Mouse (Mus musculus) v-Abl transformed pro-B cells (cell line): ENCODE data around the gene Mllt1.
"Not testable (repeated sequence)": the region's sequence is repeated elsewhere in the genome, so short reads cannot be mapped to it uniquely, and the experiment has no call there.

ENCODE experiments used
- in situ Hi-C, 2 experiments: fragments of 400-800 bp; cut with MboI; formaldehyde crosslinking; loops; one replicate each; pipeline ENCODE4 v1.15.1; 2025; ENCODE audit not compliant: unreplicated experiment in 2 of 2

The Mllt1 gene

GRCm38 (mm10) chr17:56938751-56939150 lies 3.5 kb upstream of the Mllt1 start:
- in situ Hi-C loops: no loop called here

- in situ Hi-C loops: no loop called here
These were observed 1.5 kb upstream of the Mllt1 start for GRCm38 (mm10) chr17:56936731-56937130.

GRCm38 (mm10) chr17:56934545-56935330 lies 477 bp downstream of the Mllt1 start:
- in situ Hi-C loops: no loop called here

- in situ Hi-C loops: no loop called here
These were observed 1.8 kb downstream of the Mllt1 start for GRCm38 (mm10) chr17:56933395-56933794.

GRCm38 (mm10) chr17:56930026-56930425 lies 5.2 kb downstream of the Mllt1 start:
- in situ Hi-C loops: no loop called here

GRCm38 (mm10) chr17:56929530-56929929 lies 5.7 kb downstream of the Mllt1 start:
- in situ Hi-C loops: no loop called here

- in situ Hi-C loops: no loop called here
These were observed 6.1 kb downstream of the Mllt1 start for GRCm38 (mm10) chr17:56929101-56929500.

GRCm38 (mm10) chr17:56925998-56926397 lies 9.2 kb downstream of the Mllt1 start:
- in situ Hi-C loops: no loop called here

- in situ Hi-C loops: no loop called here
These were observed 15.5 kb downstream of the Mllt1 start for GRCm38 (mm10) chr17:56919725-56920124.

- in situ Hi-C loops: no loop called here
These were observed 18.0 kb downstream of the Mllt1 start for GRCm38 (mm10) chr17:56917166-56917565.

- in situ Hi-C loops: no loop called here
These were observed 21.8 kb downstream of the Mllt1 start for GRCm38 (mm10) chr17:56913444-56913843.

GRCm38 (mm10) chr17:56913023-56913422 lies 22.2 kb downstream of the Mllt1 start:
- in situ Hi-C loops: no loop called here

GRCm38 (mm10) chr17:56909764-56910163 lies 25.5 kb downstream of the Mllt1 start:
- in situ Hi-C loops: not testable (repeated sequence)

GRCm38 (mm10) chr17:56907887-56908286 lies 27.3 kb downstream of the Mllt1 start:
- in situ Hi-C loops: no loop called here

GRCm38 (mm10) chr17:56907096-56907495 lies 28.1 kb downstream of the Mllt1 start:
- in situ Hi-C loops: no loop called here

- in situ Hi-C loops: no loop called here
These were observed 29.0 kb downstream of the Mllt1 start for GRCm38 (mm10) chr17:56906166-56906565.

GRCm38 (mm10) chr17:56902698-56903097 lies 32.5 kb downstream of the Mllt1 start:
- in situ Hi-C loops: no loop called here

- in situ Hi-C loops: loop anchor here (5.0 to 10.0 kb wide), 2 partner anchors 55 to 267 kb away; no protein-coding TSS in a partner anchor
These were observed 37.5 kb downstream of the Mllt1 start for GRCm38 (mm10) chr17:56897630-56898195.

- in situ Hi-C loops: loop anchor here (5.0 to 10.0 kb wide), 2 partner anchors 56 to 268 kb away; no protein-coding TSS in a partner anchor
These were observed 38.6 kb downstream of the Mllt1 start for GRCm38 (mm10) chr17:56896513-56897129.

GRCm38 (mm10) chr17:56895368-56895918 lies 39.8 kb downstream of the Mllt1 start:
- in situ Hi-C loops: loop anchor here (5.0 to 10.0 kb wide), 2 partner anchors 57 to 269 kb away; no protein-coding TSS in a partner anchor

GRCm38 (mm10) chr17:56890018-56890417 lies 45.2 kb downstream of the Mllt1 start:
- in situ Hi-C loops: loop anchor here in 1 of 2 experiments (10.0 kb wide), 1 partner anchor 275 kb away; no protein-coding TSS in a partner anchor
